Mouse (Mus musculus) C2C12 (cell line): ENCODE results near the gene Bahd1.

Experiments used
- CEBPB ChIP-seq: IDR thresholded peaks from one replicate; pipeline ENCODE4 v1.6.1; 2011; ENCODE audit warnings: low read depth, mild to moderate bottlenecking, control low read depth, moderate library complexity
- CTCF ChIP-seq: IDR thresholded peaks from one replicate; pipeline ENCODE4 v1.5.1; 2011; ENCODE audit not compliant: control insufficient read depth, insufficient read depth, insufficient read length
- FOSL1 ChIP-seq: IDR thresholded peaks from one replicate; pipeline ENCODE4 v1.8.0; 2011; ENCODE audit warnings: mild to moderate bottlenecking, low read length; ENCODE audit not compliant: poor library complexity, insufficient read depth, severe bottlenecking
- MAX ChIP-seq: IDR thresholded peaks from one replicate; pipeline ENCODE4 v1.6.1; 2011; ENCODE audit warnings: mild to moderate bottlenecking, control low read depth
- USF1 ChIP-seq: IDR thresholded peaks from one replicate; pipeline ENCODE4 v1.6.1; 2011; ENCODE audit warnings: low read depth, mild to moderate bottlenecking, control low read depth, moderate library complexity

- TF ChIP-seq CTCF (no peak), MAX (no peak), CEBPB (no peak), FOSL1 (no peak), USF1 (no peak)
Observed at GRCm38 (mm10) chr2:118900826-118901140, 606 bp downstream of the Bahd1 start.
